Mouse (Mus musculus) gastrocnemius, adult 18-20 months (tissue): ENCODE results near the gene Zbtb11. TPM values are rescaled to one million over a fixed set of nuclear protein-coding genes. Genes with fewer than 3 reads are reported as not detected.
"Not testable (repeated sequence)": the region's sequence is repeated elsewhere in the genome, so short reads cannot be mapped to it uniquely, and the experiment has no call there.

Source experiments
- DNase-seq: peaks from one replicate; pipeline ENCODE4 v3.0.0; 2021; ENCODE audit warnings: low spot score
- total RNA-seq, 2 experiments: library from RNA; stranded (reverse); gene quantifications; 2 replicates each; pipeline ENCODE4 v1.2.3; 2021

Zbtb11 gene
- total RNA-seq, 2 experiments from 2014 or later, result 10.1 to 12.9 TPM

GRCm38 (mm10) chr16:56037138-56038010 is 63.7 kb downstream of the Zbtb11 start, which contains the start of gene Trmt10c:
Gene Trmt10c (minus strand): TSS chr16:56037819.
- peak; percentile 93 for DNase-seq

GRCm38 (mm10) chr16:56038090-56038489 is 64.4 kb downstream of the Zbtb11 start:
- DNase-seq, result no peak

GRCm38 (mm10) chr16:56048038-56048437 is 74.4 kb downstream of the Zbtb11 start, which contains the start of gene Senp7:
Gene Senp7 (plus strand): TSS chr16:56048338.
- DNase-seq, result not testable (repeated sequence)

GRCm38 (mm10) chr16:56055911-56056310 is 82.2 kb downstream of the Zbtb11 start:
- DNase-seq, result no peak

GRCm38 (mm10) chr16:56056944-56057590 is 83.4 kb downstream of the Zbtb11 start:
- no peak for DNase-seq

- DNase-seq, result no peak
Observed at GRCm38 (mm10) chr16:56058151-56058550, 84.5 kb downstream of the Zbtb11 start.

Other genes with a start within 250 kb of the Zbtb11 start
- 1 to 10 TPM in 1 of 2 experiments, under 1 TPM in 1; 0.75 to 1.3 TPM for gene Nfkbiz, start 135.0 kb upstream of the Zbtb11 start, total RNA-seq
- under 1 TPM; 0.25 to 0.38 TPM for gene Nxpe3, start 78.6 kb upstream of the Zbtb11 start, total RNA-seq
- gene Cep97, start 39.0 kb upstream of the Zbtb11 start, total RNA-seq, result 1 to 10 TPM; 5.9 to 6.4 TPM
- 100 to 1,000 TPM; 638 to 646 TPM for gene Rpl24, start 7.6 kb upstream of the Zbtb11 start, total RNA-seq
- gene Pcnp, start 55.9 kb downstream of the Zbtb11 start, total RNA-seq, result 10 to 100 TPM; 56.6 to 57.2 TPM
- 1 to 10 TPM; 8.3 to 9.6 TPM for gene Trmt10c, start 63.9 kb downstream of the Zbtb11 start, total RNA-seq
- 10 to 100 TPM in 1 of 2 experiments, 1 to 10 TPM in 1; 7.2 to 10.0 TPM for gene Senp7, start 74.5 kb downstream of the Zbtb11 start, total RNA-seq
- not detected for gene Impg2, start 230.4 kb downstream of the Zbtb11 start, total RNA-seq